Mouse (Mus musculus) heart, postnatal 10 days (tissue): ENCODE measurements around the gene Pola1. TPM values are rescaled to one million over a fixed set of nuclear protein-coding genes. Genes with fewer than 3 reads are reported as not detected.
A peak's percentile ranks its signal among the peaks of the same experiment; 100 is the strongest.

Source experiments
- DNase-seq, 2 experiments: peaks; one replicate each; pipeline ENCODE4 v3.0.0; 2021
- intact Hi-C: fragments of 180-260 bp; cut with DNase I; formaldehyde crosslinking; loops from one replicate; pipeline ENCODE4 v1.15.1; 2025
- total RNA-seq, 2 experiments: library from RNA; stranded (reverse); gene quantifications; 2 replicates each; pipeline ENCODE4 v1.2.3; 2021

Gene Pola1
- total RNA-seq: 10 to 100 TPM; 10.4 to 11.6 TPM

- intact Hi-C loops: no loop called here
Observed at GRCm38 (mm10) chrX:93631657-93632449, at the start of gene Pola1. Gene Pola1 (minus strand): TSS chrX:93632155.

GRCm38 (mm10) chrX:93676228-93676627 lies 44.3 kb upstream of the Pola1 start:
- intact Hi-C loops: no loop called here

More at GRCm38 (mm10) chrX:93631657-93632449, at the start of gene Pola1:
- DNase-seq: peak; percentile 90

GRCm38 (mm10) chrX:93674836-93675795 lies 43.2 kb upstream of the Pola1 start:
- DNase-seq: peak; percentile 42 to 43
- intact Hi-C loops: no loop called here

More at GRCm38 (mm10) chrX:93676228-93676627, 44.3 kb upstream of the Pola1 start:
- no peak for DNase-seq

GRCm38 (mm10) chrX:93674432-93674831 lies 42.5 kb upstream of the Pola1 start:
- DNase-seq: no peak
- intact Hi-C loops: no loop called here

GRCm38 (mm10) chrX:93664787-93665186 lies 32.8 kb upstream of the Pola1 start:
- intact Hi-C loops: no loop called here
- DNase-seq: no peak

GRCm38 (mm10) chrX:93663919-93664586 lies 32.1 kb upstream of the Pola1 start:
- intact Hi-C loops: no loop called here
- no peak for DNase-seq

- DNase-seq: no peak
- intact Hi-C loops: no loop called here
Observed at GRCm38 (mm10) chrX:93655153-93655552, 23.2 kb upstream of the Pola1 start.

- intact Hi-C loops: no loop called here
- DNase-seq: no peak
Observed at GRCm38 (mm10) chrX:93654218-93655002, 22.5 kb upstream of the Pola1 start, which contains the start of gene Pcyt1b. Gene Pcyt1b (plus strand): TSS chrX:93654863.

- no peak for DNase-seq
- intact Hi-C loops: no loop called here
Observed at GRCm38 (mm10) chrX:93650738-93651137, 18.8 kb upstream of the Pola1 start.

- DNase-seq: no peak
- intact Hi-C loops: no loop called here
Observed at GRCm38 (mm10) chrX:93644022-93644421, 12.1 kb upstream of the Pola1 start.

- intact Hi-C loops: no loop called here
Observed at GRCm38 (mm10) chrX:93643600-93643999, 11.6 kb upstream of the Pola1 start.

GRCm38 (mm10) chrX:93634861-93635375 lies 3.0 kb upstream of the Pola1 start:
- intact Hi-C loops: no loop called here
- peak in 1 of 2 experiments; percentile 6 for DNase-seq

More at GRCm38 (mm10) chrX:93643600-93643999, 11.6 kb upstream of the Pola1 start:
- no peak for DNase-seq

GRCm38 (mm10) chrX:93630256-93630655 lies 1.7 kb downstream of the Pola1 start:
- no peak for DNase-seq
- intact Hi-C loops: no loop called here

- intact Hi-C loops: no loop called here
- no peak for DNase-seq
Observed at GRCm38 (mm10) chrX:93602214-93602613, 29.7 kb downstream of the Pola1 start.

- DNase-seq: no peak
- intact Hi-C loops: no loop called here
Observed at GRCm38 (mm10) chrX:93594283-93594682, 37.7 kb downstream of the Pola1 start.

- intact Hi-C loops: no loop called here
- DNase-seq: no peak
Observed at GRCm38 (mm10) chrX:93580931-93581330, 51.0 kb downstream of the Pola1 start.

- intact Hi-C loops: loop anchor here (5.0 to 10.0 kb wide), 2 partner anchors 262 to 485 kb away; no protein-coding TSS in a partner anchor
- DNase-seq: peak in 1 of 2 experiments; percentile 1
Observed at GRCm38 (mm10) chrX:93557171-93557570, 74.8 kb downstream of the Pola1 start.

- intact Hi-C loops: no loop called here
Observed at GRCm38 (mm10) chrX:93539779-93540178, 92.2 kb downstream of the Pola1 start.

GRCm38 (mm10) chrX:93502865-93503353 lies 129.0 kb downstream of the Pola1 start:
- DNase-seq: peak in 1 of 2 experiments; percentile 12
- intact Hi-C loops: no loop called here

More at GRCm38 (mm10) chrX:93539779-93540178, 92.2 kb downstream of the Pola1 start:
- DNase-seq: no peak
